Mouse (Mus musculus) c-Kit-positive CD71-positive TER-119-positive erythroid progenitor cells, embryonic 14.5 days (primary cell): ENCODE data around the gene Rnase11.
"Not testable (repeated sequence)": the region's sequence is repeated elsewhere in the genome, so short reads cannot be mapped to it uniquely, and the experiment has no call there.

Source experiments
- DNase-seq: peaks from one replicate; pipeline ENCODE4 v3.0.0-alpha.2; 2013; ENCODE audit warnings: low spot score

The Rnase11 gene

GRCm38 (mm10) chr14:51081035-51081434, 31.1 kb upstream of the Rnase11 start:
- no peak for DNase-seq

- no peak for DNase-seq
These were observed 29.2 kb upstream of the Rnase11 start for GRCm38 (mm10) chr14:51079180-51079579.

- no peak for DNase-seq
These were observed 24.4 kb upstream of the Rnase11 start, which contains the start of gene Olfr750 for GRCm38 (mm10) chr14:51074335-51074734. Gene Olfr750, minus strand, starts transcription at chr14:51074435.

GRCm38 (mm10) chr14:51069617-51070016, 19.7 kb upstream of the Rnase11 start:
- peak; percentile 74 for DNase-seq

GRCm38 (mm10) chr14:51068956-51069355, 19.0 kb upstream of the Rnase11 start:
- DNase-seq: no peak

- no peak for DNase-seq
These were observed 10.8 kb upstream of the Rnase11 start for GRCm38 (mm10) chr14:51060761-51061160.

- no peak for DNase-seq
These were observed 7.5 kb upstream of the Rnase11 start, which contains the start of gene Rnase12 for GRCm38 (mm10) chr14:51057401-51057831. Gene Rnase12, minus strand, starts transcription at chr14:51057661.

GRCm38 (mm10) chr14:51054243-51055237, 4.6 kb upstream of the Rnase11 start:
- DNase-seq: no peak

- no peak for DNase-seq
These were observed 3.2 kb upstream of the Rnase11 start for GRCm38 (mm10) chr14:51053176-51053575.

- DNase-seq: no peak
These were observed 2.0 kb upstream of the Rnase11 start for GRCm38 (mm10) chr14:51051941-51052340.

GRCm38 (mm10) chr14:51047846-51048245, 2.1 kb downstream of the Rnase11 start:
- DNase-seq: no peak

GRCm38 (mm10) chr14:51041769-51042168, 8.2 kb downstream of the Rnase11 start, which contains the start of gene Rnase9:
Gene Rnase9, minus strand, starts transcription at chr14:51041869.
- DNase-seq: no peak

GRCm38 (mm10) chr14:51036214-51036613, 13.7 kb downstream of the Rnase11 start:
- no peak for DNase-seq

GRCm38 (mm10) chr14:51035206-51035605, 14.8 kb downstream of the Rnase11 start:
- no peak for DNase-seq

- DNase-seq: no peak
These were observed 22.4 kb downstream of the Rnase11 start for GRCm38 (mm10) chr14:51027387-51028155.

- peak; percentile 76 for DNase-seq
These were observed 23.4 kb downstream of the Rnase11 start for GRCm38 (mm10) chr14:51026391-51027133.

GRCm38 (mm10) chr14:51024820-51025219, 25.1 kb downstream of the Rnase11 start:
- DNase-seq: no peak

GRCm38 (mm10) chr14:51023457-51023856, 26.5 kb downstream of the Rnase11 start:
- no peak for DNase-seq

GRCm38 (mm10) chr14:51017256-51017655, 32.7 kb downstream of the Rnase11 start:
- no peak for DNase-seq

- DNase-seq: no peak
These were observed 34.2 kb downstream of the Rnase11 start for GRCm38 (mm10) chr14:51015780-51016179.

- DNase-seq: not testable (repeated sequence)
These were observed 35.2 kb downstream of the Rnase11 start for GRCm38 (mm10) chr14:51014724-51015123.

- DNase-seq: no peak
These were observed 40.4 kb downstream of the Rnase11 start for GRCm38 (mm10) chr14:51009572-51009971.
